Mouse (Mus musculus) liver, embryonic 14.5 days (tissue): ENCODE results near the gene Ntn1. TPM values are rescaled to one million over a fixed set of nuclear protein-coding genes. Genes with fewer than 3 reads are reported as not detected.

Source experiments
- ATAC-seq: fragments of 200-750 bp; cut with Nextera tagmentation; 2 replicates; pipeline ENCODE4 v1.8.0; 2017; ENCODE audit warnings: moderate number of reproducible peaks, mild to moderate bottlenecking, moderate library complexity; ENCODE audit not compliant: insufficient read depth
- DNase-seq, 3 experiments: peaks; one replicate each; pipeline ENCODE4 v3.0.0-alpha.2; 2012 to 2013; ENCODE audit warnings: low read depth in 3 of 3, low spot score in 3 of 3
- H3K27ac ChIP-seq: fragments of 300-500 bp; sonication (generic); 2 replicates; pipeline ENCODE4 v1.5.1; 2014; ENCODE audit warnings: moderate library complexity, mild to moderate bottlenecking, control low read depth, inconsistent platforms
- H3K27me3 ChIP-seq: fragments of 300-500 bp; sonication (generic); 2 replicates; pipeline ENCODE4 v1.6.1; 2014; ENCODE audit warnings: mild to moderate bottlenecking, low read length, moderate library complexity; ENCODE audit not compliant: control insufficient read depth, insufficient read depth
- H3K36me3 ChIP-seq: fragments of 300-500 bp; sonication (generic); replicated peaks from 2 replicates; pipeline ENCODE4 v1.6.1; 2014; ENCODE audit warnings: low read depth; ENCODE audit not compliant: control insufficient read depth, insufficient read depth
- H3K4me1 ChIP-seq, 2 experiments: fragments of 200-500 bp in 1 of 2; fragments of 300-500 bp in 1 of 2; sonication (generic) in 1 of 2; replicated peaks; 2 replicates each; pipeline ENCODE4 v1.6.1; 2012 to 2014; ENCODE audit warnings: antibody characterized with exemption in 1 of 2, inconsistent platforms in 1 of 2, low read length in 1 of 2; ENCODE audit not compliant: control insufficient read depth in 2 of 2, insufficient read depth in 2 of 2
- H3K4me2 ChIP-seq: fragments of 300-500 bp; sonication (generic); 2 replicates; pipeline ENCODE4 v1.6.1; 2014; ENCODE audit warnings: low read depth, mild to moderate bottlenecking, control low read depth, moderate library complexity
- H3K4me3 ChIP-seq, 2 experiments: fragments of 200-500 bp in 1 of 2; fragments of 300-500 bp in 1 of 2; sonication (generic) in 1 of 2; 2 replicates each; pipeline ENCODE4 v1.5.1; 2012 to 2014; ENCODE audit warnings: low read depth in 2 of 2, low read length in 2 of 2, mild to moderate bottlenecking in 2 of 2, control low read depth in 1 of 2, inconsistent platforms in 1 of 2, moderate library complexity in 1 of 2; ENCODE audit not compliant: insufficient read depth in 1 of 2
- H3K9ac ChIP-seq: fragments of 300-500 bp; sonication (generic); replicated peaks from 2 replicates; pipeline ENCODE4 v1.6.1; 2014; ENCODE audit warnings: mild to moderate bottlenecking, control low read depth, moderate library complexity
- H3K9me3 ChIP-seq: fragments of 300-500 bp; sonication (generic); 2 replicates; pipeline ENCODE4 v1.6.1; 2016; ENCODE audit warnings: low read length, mixed read lengths; ENCODE audit not compliant: control insufficient read depth
- CTCF ChIP-seq: IDR thresholded peaks from 2 replicates; pipeline ENCODE4 v1.5.1; 2016; ENCODE audit warnings: antibody characterized with exemption, low read depth, control low read depth
- EP300 ChIP-seq: IDR thresholded peaks from 2 replicates; pipeline ENCODE4 v1.6.1; 2016; ENCODE audit warnings: antibody characterized with exemption, low read depth
- WGBS: fragments of 180-500 bp; shearing (Covaris S2); extraction: QIAGEN DNeasy Blood & Tissue Kit; methylation state at CpG from one replicate; pipeline ENCODE4 v1.1.7; 2014; ENCODE audit not compliant: insufficient replicate concordance; 5-methylcytosine and 5-hydroxymethylcytosine counted together
- polyA plus RNA-seq, 2 experiments: library from polyadenylated mRNA; depleted of rRNA in 1 of 2; stranded (reverse) in 1 of 2; unstranded in 1 of 2; fragments of >200 nt; fragmentation: Nextera tagmentation in 1 of 2; extraction: Ambion mirVana in 1 of 2; gene quantifications; 2 replicates each; pipeline versions ENCODE4 v1.2.1 to v1.2.3; 2012 to 2014

Gene Ntn1
- polyA plus RNA-seq, 2 experiments = 0.06 to 0.15 TPM

DNA sequence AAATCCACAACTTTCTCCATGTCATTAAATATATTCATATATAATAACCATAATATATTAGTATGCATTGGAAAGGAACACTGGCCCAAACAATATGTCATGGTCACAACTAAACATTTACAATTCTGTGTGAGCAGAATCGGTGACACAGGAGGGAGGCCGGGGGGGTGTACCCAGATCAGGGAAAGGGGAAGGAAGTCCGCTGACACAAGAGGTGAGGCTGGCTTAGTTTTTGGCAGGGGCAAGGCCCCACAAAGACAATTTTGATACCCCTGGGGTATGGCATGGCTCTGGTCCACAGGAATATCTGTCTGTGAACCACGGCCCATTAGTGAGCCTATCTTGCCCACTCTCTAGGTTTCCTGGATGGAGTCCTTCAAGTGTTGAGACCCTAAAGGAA is 191.1 kb downstream of the Ntn1 start:
- no peaks in the 10 kb centered on the region for H3K36me3 ChIP-seq
- no peak for DNase-seq
- H3K4me2 ChIP-seq = no peak overlapping the region
- TF ChIP-seq EP300 (no peak), CTCF (no peak)
- 25% methylated on average over 4 of the region's 4 CpGs for WGBS
- no peak overlapping the region for H3K9ac ChIP-seq
- no peaks in the 10 kb centered on the region for H3K4me1 ChIP-seq
- no peak overlapping the region for H3K4me3 ChIP-seq
- no peak for ATAC-seq
- H3K27ac ChIP-seq = no peak overlapping the region
- no peaks in the 10 kb centered on the region for H3K9me3 ChIP-seq
- no peaks in the 10 kb centered on the region for H3K27me3 ChIP-seq

DNA sequence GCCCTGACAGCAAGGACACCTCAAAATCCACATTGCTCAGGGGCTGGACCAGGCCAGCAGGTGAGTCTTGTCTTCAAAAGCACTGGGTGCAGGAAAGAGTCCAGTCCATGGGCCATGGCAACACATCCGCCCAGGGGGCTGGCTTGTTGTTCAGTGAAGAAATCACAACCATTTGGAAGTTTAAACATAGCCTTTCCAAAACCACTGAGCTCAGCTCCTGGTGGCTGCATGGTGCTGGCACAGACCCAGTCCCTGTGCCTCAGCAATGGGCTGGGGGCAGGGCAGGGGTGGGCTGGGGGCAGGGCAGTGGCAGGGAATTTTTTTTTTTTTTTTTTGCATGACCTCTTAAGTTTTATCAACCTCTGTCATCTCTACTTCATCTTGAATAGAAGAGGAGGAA is 192.0 kb downstream of the Ntn1 start:
- no peaks in the 10 kb centered on the region for H3K4me1 ChIP-seq

DNA sequence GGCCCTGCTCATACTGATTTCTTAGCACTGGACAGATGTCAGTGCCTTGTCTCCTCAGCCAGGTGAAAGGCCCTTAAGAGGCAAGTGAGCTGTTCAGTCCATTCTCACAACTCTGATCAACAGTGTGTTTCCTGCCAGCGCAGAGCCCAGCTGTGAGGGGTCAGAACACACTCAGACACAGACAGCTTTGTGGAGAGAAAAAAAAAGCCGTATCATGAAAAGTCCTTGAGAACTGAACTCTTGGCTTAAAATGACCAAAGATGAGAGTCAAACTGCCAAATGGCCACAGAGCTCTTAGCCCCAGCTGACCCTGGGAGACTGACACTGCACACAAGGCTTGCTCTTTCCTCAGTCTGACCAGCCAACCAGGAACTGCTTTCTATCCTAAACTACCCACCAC is 192.6 kb downstream of the Ntn1 start:
- H3K4me2 ChIP-seq = no peak overlapping the region
- no peaks in the 10 kb centered on the region for H3K9me3 ChIP-seq
- no peak overlapping the region for H3K9ac ChIP-seq
- no peaks in the 10 kb centered on the region for H3K27me3 ChIP-seq
- H3K4me1 ChIP-seq = no peaks in the 10 kb centered on the region
- 71% methylated on average over 2 of the region's 2 CpGs for WGBS
- no peaks in the 10 kb centered on the region for H3K36me3 ChIP-seq
- H3K27ac ChIP-seq = no peak overlapping the region
- TF ChIP-seq CTCF (no peak), EP300 (no peak)
- ATAC-seq = no peak
- DNase-seq = no peak
- H3K4me3 ChIP-seq = no peak overlapping the region

More for the DNA sequence above, 192.0 kb downstream of the Ntn1 start:
- Histone ChIP-seq H3K27me3 (no peaks in the 10 kb centered on the region), H3K4me3 (no peak overlapping the region), H3K27ac (no peak overlapping the region), H3K36me3 (no peaks in the 10 kb centered on the region), H3K4me2 (no peak overlapping the region), H3K9me3 (no peaks in the 10 kb centered on the region), H3K9ac (no peak overlapping the region)
- 59% methylated on average over 1 of the region's 1 CpGs for WGBS
- ATAC-seq (no peak), DNase-seq (no peak)
- TF ChIP-seq CTCF = no peak
- no peak for TF ChIP-seq EP300

DNA sequence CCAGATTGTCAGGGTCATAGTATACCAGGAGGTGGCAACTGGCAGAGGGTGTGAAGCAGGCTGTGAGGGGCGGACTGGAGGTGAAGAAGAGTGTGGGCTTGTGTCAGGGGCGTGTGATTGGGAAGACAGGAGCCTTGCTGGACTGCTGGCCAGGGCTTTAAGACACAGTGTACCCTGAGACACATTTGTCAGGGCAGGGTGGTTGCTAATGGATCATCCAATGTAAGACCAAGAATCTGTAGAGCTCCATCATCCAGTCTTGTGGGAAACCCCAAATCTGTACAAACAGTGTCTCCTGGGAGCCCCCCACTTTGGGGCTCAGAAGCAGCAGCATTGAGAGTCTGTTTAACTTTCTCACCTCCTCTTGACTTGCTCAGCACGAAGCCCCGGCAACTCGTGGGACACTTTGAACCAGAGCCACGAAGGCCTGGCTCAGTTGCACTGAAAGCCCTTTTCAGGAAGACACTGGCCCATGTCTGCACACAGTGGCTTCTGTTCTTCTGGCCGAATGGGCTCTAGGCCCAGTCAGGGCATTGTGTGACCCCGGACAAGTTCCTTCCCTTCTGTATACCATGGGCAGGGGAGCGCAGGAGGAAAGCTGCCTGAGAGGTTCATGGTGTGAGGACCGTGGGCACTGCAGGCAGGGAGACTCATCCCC is 194.9 kb downstream of the Ntn1 start:
- Histone ChIP-seq H3K27ac (no peak overlapping the region), H3K9ac (no peak overlapping the region), H3K36me3 (no peaks in the 10 kb centered on the region), H3K4me2 (no peak overlapping the region), H3K4me3 (no peak overlapping the region), H3K9me3 (no peaks in the 10 kb centered on the region), H3K4me1 (no peaks in the 10 kb centered on the region), H3K27me3 (no peaks in the 10 kb centered on the region)
- DNase-seq = no peak
- no peak for TF ChIP-seq CTCF
- TF ChIP-seq EP300 = no peak
- WGBS = 68% methylated on average over 10 of the region's 10 CpGs
- ATAC-seq = no peak

DNA sequence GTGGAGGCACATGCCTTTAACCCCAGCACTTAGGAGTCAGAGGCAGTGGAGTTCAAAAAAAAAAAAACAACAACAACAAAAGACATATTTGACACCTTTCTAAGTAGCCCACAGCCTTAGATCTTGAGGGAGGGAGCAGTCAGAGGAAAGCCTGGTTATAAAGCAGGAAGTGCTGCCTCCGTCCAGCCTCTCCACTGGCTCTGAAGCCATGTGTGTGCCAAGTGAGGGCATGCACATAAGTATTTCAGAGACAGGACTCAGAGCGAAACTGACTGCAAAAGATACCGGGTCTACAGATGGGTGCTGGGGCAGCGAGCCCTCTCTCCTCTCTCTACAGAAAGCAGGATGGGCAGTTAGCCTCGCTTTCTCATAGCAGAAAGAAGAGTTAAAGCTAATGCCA is 196.2 kb downstream of the Ntn1 start:
- Histone ChIP-seq H3K4me2 (no peak overlapping the region), H3K27me3 (no peaks in the 10 kb centered on the region), H3K4me1 (no peaks in the 10 kb centered on the region), H3K9me3 (no peaks in the 10 kb centered on the region), H3K36me3 (no peaks in the 10 kb centered on the region), H3K4me3 (no peak overlapping the region), H3K9ac (no peak overlapping the region), H3K27ac (no peak overlapping the region)
- 65% methylated on average over 5 of the region's 5 CpGs for WGBS
- DNase-seq = no peak
- TF ChIP-seq CTCF = no peak
- no peak for TF ChIP-seq EP300
- ATAC-seq = no peak
